Mouse (Mus musculus): Measurements from ENCODE around the gene Sort1.

DNA sequence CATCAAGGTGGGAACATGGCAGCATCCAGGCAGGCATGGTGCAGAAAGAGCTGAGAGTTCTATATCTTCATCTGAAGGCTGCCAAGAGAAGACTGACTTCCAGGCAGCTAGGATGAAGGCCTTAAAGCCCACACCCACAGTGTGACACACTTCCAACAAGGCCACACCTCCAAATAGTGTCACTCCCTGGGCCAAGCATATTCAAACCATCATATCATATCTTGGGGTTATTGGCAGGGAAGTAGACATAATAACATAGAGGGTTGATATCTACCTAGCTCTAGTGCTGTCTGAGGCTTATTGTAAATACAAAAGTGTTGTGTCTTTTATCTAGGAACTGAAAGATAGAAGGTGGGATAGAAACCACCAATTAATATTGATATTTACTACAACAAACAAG is 28.5 kb downstream of the Sort1 start:
- TF ChIP-seq CTCF (IDR thresholded peaks at IDR 0.05) (no peak), EP300 (IDR thresholded peaks at IDR 0.05) (no peak)

Data from lung, postnatal 0 days (tissue).